Mouse (Mus musculus) embryo, embryonic 10 days (tissue): Measurements from ENCODE around the gene Cep95.
"Not testable (repeated sequence)": the region's sequence is repeated elsewhere in the genome, so short reads cannot be mapped to it uniquely, and the experiment has no call there.

Experiments used
- DNase-seq: peaks from one replicate; pipeline ENCODE4 v3.0.0-alpha.2; 2015; ENCODE audit warnings: low spot score

The Cep95 gene

GRCm38 (mm10) chr11:106788775-106789459 lies at the start of gene Cep95, which contains the start of gene Ddx5:
Gene Cep95, plus strand, starts transcription at chr11:106789252.
Gene Ddx5, minus strand, starts transcription at chr11:106789185.
- DNase-seq: peak; percentile 99

- not testable (repeated sequence) for DNase-seq
Observed at GRCm38 (mm10) chr11:106740724-106741123, 48.3 kb upstream of the Cep95 start.

GRCm38 (mm10) chr11:106741232-106741631 lies 47.8 kb upstream of the Cep95 start:
- DNase-seq: peak; percentile 78

GRCm38 (mm10) chr11:106741826-106742225 lies 47.2 kb upstream of the Cep95 start:
- no peak for DNase-seq

GRCm38 (mm10) chr11:106742388-106742841 lies 46.6 kb upstream of the Cep95 start:
- no peak for DNase-seq

- no peak for DNase-seq
Observed at GRCm38 (mm10) chr11:106744949-106745348, 44.1 kb upstream of the Cep95 start.

- not testable (repeated sequence) for DNase-seq
Observed at GRCm38 (mm10) chr11:106749557-106750120, 39.4 kb upstream of the Cep95 start.

GRCm38 (mm10) chr11:106750121-106750751 lies 38.8 kb upstream of the Cep95 start, which contains the start of gene Pecam1:
Gene Pecam1, minus strand, starts transcription at chr11:106750628.
- DNase-seq: no peak

- no peak for DNase-seq
Observed at GRCm38 (mm10) chr11:106751039-106752018, 37.7 kb upstream of the Cep95 start, which contains the start of gene Milr1. Gene Milr1, plus strand, starts transcription at chr11:106751226.

- DNase-seq: no peak
Observed at GRCm38 (mm10) chr11:106752103-106752502, 36.9 kb upstream of the Cep95 start.

GRCm38 (mm10) chr11:106753314-106753713 lies 35.7 kb upstream of the Cep95 start:
- DNase-seq: no peak

GRCm38 (mm10) chr11:106755583-106755982 lies 33.5 kb upstream of the Cep95 start:
- no peak for DNase-seq

GRCm38 (mm10) chr11:106759028-106759427 lies 30.0 kb upstream of the Cep95 start:
- no peak for DNase-seq

- no peak for DNase-seq
Observed at GRCm38 (mm10) chr11:106760511-106760910, 28.5 kb upstream of the Cep95 start.

GRCm38 (mm10) chr11:106762139-106762799 lies 26.8 kb upstream of the Cep95 start:
- DNase-seq: peak; percentile 31

GRCm38 (mm10) chr11:106762800-106763185 lies 26.3 kb upstream of the Cep95 start:
- DNase-seq: no peak

- DNase-seq: no peak
Observed at GRCm38 (mm10) chr11:106766611-106767162, 22.4 kb upstream of the Cep95 start.

GRCm38 (mm10) chr11:106767516-106767915 lies 21.5 kb upstream of the Cep95 start:
- no peak for DNase-seq

GRCm38 (mm10) chr11:106770195-106770974 lies 18.7 kb upstream of the Cep95 start:
- DNase-seq: no peak

- no peak for DNase-seq
Observed at GRCm38 (mm10) chr11:106773061-106773460, 16.0 kb upstream of the Cep95 start.
